Mouse (Mus musculus): ENCODE results near the gene Gm17657.

DNA sequence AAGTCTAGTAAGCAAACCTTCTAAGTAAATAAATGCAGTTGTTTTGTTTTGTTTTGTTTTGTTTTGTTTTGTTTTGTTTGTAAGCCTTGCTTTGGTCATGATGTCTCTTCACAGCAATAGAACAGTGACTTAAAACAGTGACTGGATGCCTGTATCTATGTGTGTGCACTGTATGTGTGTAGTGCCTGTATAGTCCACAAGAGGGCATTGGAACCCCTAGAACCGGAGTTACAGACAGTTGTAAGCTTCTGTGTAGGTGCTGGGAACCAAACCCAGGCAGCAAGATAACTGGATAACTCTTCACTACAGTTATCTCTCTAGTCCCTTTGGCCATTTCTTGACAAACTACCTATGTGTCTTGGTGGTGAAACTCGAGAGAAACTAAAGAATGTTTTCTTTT lies 23.8 kb downstream of the Gm17657 start:
- no peak for TF ChIP-seq CTCF (IDR thresholded peaks at IDR 0.05; ENCODE audit: low read depth)
- no peak for TF ChIP-seq EP300 (IDR thresholded peaks at IDR 0.05; ENCODE audit: low read depth)
